Mouse (Mus musculus) heart, adult 2 months (tissue): ENCODE data around the gene Samd5.

Experiments
- CTCF ChIP-seq: fragments of 200-600 bp; IDR thresholded peaks from 2 replicates; pipeline ENCODE4 v1.8.1; 2022; ENCODE audit warnings: antibody characterized with exemption, mild to moderate bottlenecking, moderate library complexity
- EP300 ChIP-seq: fragments of 200-500 bp; IDR thresholded peaks from 2 replicates; pipeline ENCODE4 v1.6.1; 2011; ENCODE audit warnings: low read depth, low read length, control low read depth; ENCODE audit not compliant: insufficient read depth

DNA sequence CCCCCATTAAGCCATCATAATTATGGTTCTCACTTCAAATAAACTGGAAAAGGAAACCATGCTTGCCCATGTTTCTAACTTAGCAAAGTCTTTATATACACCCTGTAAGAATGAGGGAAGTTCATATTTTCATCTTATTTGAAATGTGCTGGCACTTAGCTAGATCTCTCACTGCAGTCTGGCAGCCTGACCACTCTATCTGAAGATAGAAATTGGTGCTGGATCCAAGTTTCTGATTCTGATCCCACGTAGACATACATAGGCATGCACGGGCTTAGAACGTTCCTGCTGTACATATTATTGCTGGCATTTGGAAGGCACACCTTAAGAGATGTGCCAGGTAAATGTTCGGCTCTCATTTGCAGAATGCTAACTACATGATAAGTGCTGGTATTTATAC is 72.6 kb downstream of the Samd5 start:
- no peak for TF ChIP-seq CTCF
- no peak for TF ChIP-seq EP300
